Mouse (Mus musculus) lung, embryonic 14.5 days (tissue): ENCODE measurements around the gene Mcu. TPM values are rescaled to one million over a fixed set of nuclear protein-coding genes. Genes with fewer than 3 reads are reported as not detected.

Experiments
- ATAC-seq: fragments of 200-750 bp; cut with Nextera tagmentation; 2 replicates; pipeline ENCODE4 v1.8.0; 2017; ENCODE audit warnings: mild to moderate bottlenecking, moderate TSS enrichment, moderate library complexity; ENCODE audit not compliant: insufficient read depth
- DNase-seq: peaks from one replicate; pipeline ENCODE4 v3.0.0-alpha.2; 2015
- H3K27ac ChIP-seq: fragments of 300-500 bp; sonication (generic); 2 replicates; pipeline ENCODE4 v1.5.1; 2014; ENCODE audit warnings: low read depth, mild to moderate bottlenecking, moderate library complexity
- H3K27me3 ChIP-seq: fragments of 300-500 bp; sonication (generic); 2 replicates; pipeline ENCODE4 v1.6.1; 2014; ENCODE audit warnings: low read length, control low read depth; ENCODE audit not compliant: insufficient read depth
- H3K36me3 ChIP-seq: fragments of 300-500 bp; sonication (generic); 2 replicates; pipeline ENCODE4 v1.6.1; 2014; ENCODE audit warnings: control low read depth; ENCODE audit not compliant: insufficient read depth
- H3K4me1 ChIP-seq: fragments of 300-500 bp; sonication (generic); 2 replicates; pipeline ENCODE4 v1.6.1; 2014; ENCODE audit warnings: antibody characterized with exemption, control low read depth; ENCODE audit not compliant: insufficient read depth
- H3K4me2 ChIP-seq: fragments of 300-500 bp; sonication (generic); 2 replicates; pipeline ENCODE4 v1.6.1; 2014; ENCODE audit warnings: mild to moderate bottlenecking
- H3K4me3 ChIP-seq: fragments of 300-500 bp; sonication (generic); 2 replicates; pipeline ENCODE4 v1.5.1; 2014; ENCODE audit warnings: low read depth, low read length
- H3K9ac ChIP-seq: fragments of 300-500 bp; sonication (generic); 2 replicates; pipeline ENCODE4 v1.6.1; 2014
- H3K9me3 ChIP-seq: fragments of 300-500 bp; sonication (generic); 2 replicates; pipeline ENCODE4 v1.6.1; 2016; ENCODE audit warnings: low read depth, low read length, control low read depth
- CTCF ChIP-seq: IDR thresholded peaks from 2 replicates; pipeline ENCODE4 v1.5.1; 2016; ENCODE audit warnings: antibody characterized with exemption, low read depth
- WGBS: fragments of 180-500 bp; shearing (Covaris S2); extraction: QIAGEN DNeasy Blood & Tissue Kit; methylation state at CpG from one replicate; pipeline ENCODE4 v1.1.7; 2014; 5-methylcytosine and 5-hydroxymethylcytosine counted together
- polyA plus RNA-seq: library from polyadenylated mRNA; unstranded; fragments of >200 nt; fragmentation: Nextera tagmentation; extraction: Ambion mirVana; gene quantifications from 2 replicates; pipeline ENCODE4 v1.2.1, GENCODE M21; 2014

Mcu gene
- polyA plus RNA-seq, 1 experiment from 2014 or later = 32.4 TPM

DNA sequence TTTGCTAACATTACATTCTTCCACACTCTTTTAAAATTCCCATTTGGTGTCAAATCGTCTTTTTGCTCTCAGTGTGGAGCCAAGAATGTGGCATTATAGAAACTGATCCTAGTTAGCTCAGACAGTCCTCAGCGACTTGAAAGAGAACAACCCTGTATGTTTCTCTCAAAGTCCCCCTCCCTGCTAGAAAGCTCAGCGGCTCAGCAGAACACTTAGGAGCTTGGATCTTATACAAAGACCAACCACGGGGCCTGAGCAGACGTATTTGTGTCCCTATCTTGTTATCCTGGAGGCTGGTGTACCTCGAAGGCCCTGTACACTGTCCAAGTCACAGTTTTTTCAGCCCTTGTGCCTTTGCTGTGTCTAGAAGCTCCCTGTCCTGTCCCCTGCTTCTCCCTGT is 176.3 kb downstream of the Mcu start:
- no peaks in the 10 kb centered on the region for H3K9me3 ChIP-seq
- no peaks in the 10 kb centered on the region for H3K36me3 ChIP-seq
- ATAC-seq (0 out of 2 replicates have a peak, but pooled peaks have one; percentile 18), DNase-seq (peak; percentile 66)
- 0 out of 2 replicates have a peak overlapping the region, but pooled peaks have one; percentile 1 for H3K4me2 ChIP-seq
- H3K27me3 ChIP-seq = no peaks in the 10 kb centered on the region
- 37% methylated on average over 6 of the region's 6 CpGs for WGBS
- H3K9ac ChIP-seq = no peak overlapping the region
- peaks cover 15% of the 10 kb centered on the region for H3K4me1 ChIP-seq
- H3K27ac ChIP-seq = peak overlapping the region; percentile 42; the same call in 1 of the 2 replicates
- no peak overlapping the region for H3K4me3 ChIP-seq
- TF ChIP-seq CTCF = no peak

DNA sequence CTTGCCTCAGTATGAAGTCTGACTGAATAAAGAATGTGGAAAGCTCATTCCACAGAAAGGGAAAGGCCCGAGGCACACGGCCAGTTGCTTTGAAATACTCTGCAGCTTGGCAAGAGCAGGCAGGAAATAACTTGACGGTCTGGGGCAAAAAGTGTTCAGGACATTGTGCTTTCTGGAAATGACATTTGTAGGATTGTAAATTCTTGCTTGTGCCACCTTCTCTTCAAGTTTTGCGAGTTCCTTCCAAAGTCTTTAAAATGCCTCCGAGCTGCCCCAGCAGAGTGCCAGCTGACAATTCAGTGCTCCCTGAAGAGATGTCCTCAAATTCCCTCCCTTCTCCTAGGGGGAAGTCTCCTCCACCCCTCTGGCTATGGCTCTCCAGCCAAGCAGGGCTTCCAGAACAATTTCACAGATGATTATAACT is 177.0 kb downstream of the Mcu start:
- no peaks in the 10 kb centered on the region for H3K9me3 ChIP-seq
- no peak overlapping the region for H3K4me2 ChIP-seq
- H3K27ac ChIP-seq = peak overlapping the region; percentile 48; the same call in 1 of the 2 replicates
- peak; percentile 78 for DNase-seq
- WGBS = 22% methylated on average over 5 of the region's 5 CpGs
- no peaks in the 10 kb centered on the region for H3K27me3 ChIP-seq
- H3K9ac ChIP-seq = no peak overlapping the region
- H3K36me3 ChIP-seq = no peaks in the 10 kb centered on the region
- ATAC-seq = no peak
- peaks cover 15% of the 10 kb centered on the region for H3K4me1 ChIP-seq
- no peak overlapping the region for H3K4me3 ChIP-seq
- no peak for TF ChIP-seq CTCF

- Histone ChIP-seq H3K27ac (no peak overlapping the region), H3K9ac (no peak overlapping the region), H3K4me1 (peaks cover 15% of the 10 kb centered on the region), H3K36me3 (no peaks in the 10 kb centered on the region), H3K9me3 (no peaks in the 10 kb centered on the region), H3K4me3 (no peak overlapping the region), H3K4me2 (no peak overlapping the region), H3K27me3 (no peaks in the 10 kb centered on the region)
- DNase-seq (no peak), ATAC-seq (no peak)
- TF ChIP-seq CTCF = no peak
- WGBS = 89% methylated on average over 12 of the region's 12 CpGs
These were observed 177.8 kb downstream of the Mcu start for GRCm38 (mm10) chr10:59438651-59439050.

- no peak for TF ChIP-seq CTCF
- 91% methylated on average over 18 of the region's 18 CpGs for WGBS
- DNase-seq (no peak), ATAC-seq (no peak)
- no peaks in the 10 kb centered on the region for H3K27me3 ChIP-seq
- H3K27ac ChIP-seq = no peak overlapping the region
- H3K36me3 ChIP-seq = no peaks in the 10 kb centered on the region
- no peaks in the 10 kb centered on the region for H3K9me3 ChIP-seq
- H3K9ac ChIP-seq = no peak overlapping the region
- H3K4me3 ChIP-seq = no peak overlapping the region
- peaks cover 8% of the 10 kb centered on the region for H3K4me1 ChIP-seq
- no peak overlapping the region for H3K4me2 ChIP-seq
These were observed 180.7 kb downstream of the Mcu start for GRCm38 (mm10) chr10:59435746-59436145.

GRCm38 (mm10) chr10:59430701-59431218 is 185.7 kb downstream of the Mcu start:
- no peak overlapping the region for H3K4me3 ChIP-seq
- H3K27me3 ChIP-seq = no peaks in the 10 kb centered on the region
- no peak overlapping the region for H3K9ac ChIP-seq
- no peaks in the 10 kb centered on the region for H3K9me3 ChIP-seq
- H3K4me1 ChIP-seq = no peaks in the 10 kb centered on the region
- H3K27ac ChIP-seq = no peak overlapping the region
- 25% methylated on average over 6 of the region's 6 CpGs for WGBS
- ATAC-seq (no peak), DNase-seq (no peak)
- no peaks in the 10 kb centered on the region for H3K36me3 ChIP-seq
- no peak overlapping the region for H3K4me2 ChIP-seq
- TF ChIP-seq CTCF = no peak

- no peak overlapping the region for H3K4me2 ChIP-seq
- H3K9ac ChIP-seq = no peak overlapping the region
- H3K36me3 ChIP-seq = no peaks in the 10 kb centered on the region
- H3K27ac ChIP-seq = no peak overlapping the region
- no peak overlapping the region for H3K4me3 ChIP-seq
- no peaks in the 10 kb centered on the region for H3K27me3 ChIP-seq
- DNase-seq = no peak
- no peaks in the 10 kb centered on the region for H3K9me3 ChIP-seq
- WGBS = 77% methylated on average over 16 of the region's 16 CpGs
- TF ChIP-seq CTCF = no peak
- no peak for ATAC-seq
- no peaks in the 10 kb centered on the region for H3K4me1 ChIP-seq
These were observed 186.9 kb downstream of the Mcu start for GRCm38 (mm10) chr10:59429448-59430135.

DNA sequence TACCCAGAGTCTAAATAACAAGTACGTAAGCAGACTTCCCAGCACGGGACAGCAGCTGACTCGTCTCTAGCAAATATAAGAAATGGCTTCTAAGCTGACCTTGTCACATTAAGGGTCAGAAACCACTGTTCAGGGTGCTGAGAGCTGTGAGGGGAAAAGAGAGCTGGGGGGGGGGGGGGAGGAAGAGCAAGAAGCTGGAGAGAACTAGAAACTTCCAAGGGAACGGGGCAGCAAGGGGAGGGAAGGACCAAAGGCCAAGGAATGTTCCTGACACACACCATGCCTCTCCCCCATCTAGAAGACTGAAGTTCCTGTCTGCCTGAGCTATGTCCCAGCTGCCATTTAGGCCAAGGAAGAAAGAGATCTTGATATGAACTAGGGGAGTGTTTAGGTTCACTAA is 190.1 kb downstream of the Mcu start:
- no peak overlapping the region for H3K4me3 ChIP-seq
- TF ChIP-seq CTCF = no peak
- ATAC-seq = no peak
- WGBS = 33% methylated on average over 4 of the region's 4 CpGs
- H3K9me3 ChIP-seq = no peaks in the 10 kb centered on the region
- no peaks in the 10 kb centered on the region for H3K27me3 ChIP-seq
- H3K9ac ChIP-seq = no peak overlapping the region
- no peak for DNase-seq
- H3K4me2 ChIP-seq = no peak overlapping the region
- no peak overlapping the region for H3K27ac ChIP-seq
- no peaks in the 10 kb centered on the region for H3K36me3 ChIP-seq
- no peaks in the 10 kb centered on the region for H3K4me1 ChIP-seq
